Mouse (Mus musculus): ENCODE results near the gene Slc7a7. TPM values are rescaled to one million over a fixed set of nuclear protein-coding genes. Genes with fewer than 3 reads are reported as not detected.

Gene Slc7a7
- polyA plus RNA-seq, 1 experiment, result 1.6 TPM

GRCm38 (mm10) chr14:54433941-54434531, 16.5 kb upstream of the Slc7a7 start:
- H3K4me3 ChIP-seq (replicated peaks), result peak overlapping the region; percentile 38
- peaks cover 37% of the 10 kb centered on the region for H3K27me3 ChIP-seq (replicated peaks)
- peaks cover 55% of the 10 kb centered on the region for H3K4me1 ChIP-seq

GRCm38 (mm10) chr14:54432837-54433830, 15.6 kb upstream of the Slc7a7 start:
- H3K4me3 ChIP-seq (replicated peaks), result peak overlapping the region; percentile 86

More at GRCm38 (mm10) chr14:54433941-54434531, 16.5 kb upstream of the Slc7a7 start:
- TF ChIP-seq FLI1 (IDR thresholded peaks at IDR 0.05; ENCODE audit: low read length), result no peak
- TF ChIP-seq GATA1 (IDR thresholded peaks at IDR 0.05; ENCODE audit: borderline replicate concordance, low read length), result no peak
- peaks cover 13% of the 10 kb centered on the region; the same call in 1 of the 2 replicates for H3K9me3 ChIP-seq
- peaks cover 21% of the 10 kb centered on the region for H3K36me3 ChIP-seq (replicated peaks; ENCODE audit: low read length)

GRCm38 (mm10) chr14:54432078-54432836, 14.7 kb upstream of the Slc7a7 start:
- Histone ChIP-seq H3K36me3 (replicated peaks; ENCODE audit: low read length) (peaks cover 31% of the 10 kb centered on the region), H3K27me3 (replicated peaks) (peaks cover 27% of the 10 kb centered on the region), H3K4me1 (peaks cover 64% of the 10 kb centered on the region), H3K4me3 (replicated peaks) (peak overlapping the region; percentile 84), H3K9me3 (peaks cover 13% of the 10 kb centered on the region; the same call in 1 of the 2 replicates)
- TF ChIP-seq FLI1 (IDR thresholded peaks at IDR 0.05; ENCODE audit: low read length) (no peak), GATA1 (IDR thresholded peaks at IDR 0.05; ENCODE audit: borderline replicate concordance, low read length) (no peak)

More at GRCm38 (mm10) chr14:54432837-54433830, 15.6 kb upstream of the Slc7a7 start:
- TF ChIP-seq FLI1 (IDR thresholded peaks at IDR 0.05; ENCODE audit: low read length) (no peak), GATA1 (IDR thresholded peaks at IDR 0.05; ENCODE audit: borderline replicate concordance, low read length) (no peak)
- H3K4me1 ChIP-seq, result peaks cover 58% of the 10 kb centered on the region
- peaks cover 13% of the 10 kb centered on the region; the same call in 1 of the 2 replicates for H3K9me3 ChIP-seq
- peaks cover 28% of the 10 kb centered on the region for H3K36me3 ChIP-seq (replicated peaks; ENCODE audit: low read length)
- peaks cover 29% of the 10 kb centered on the region for H3K27me3 ChIP-seq (replicated peaks)

GRCm38 (mm10) chr14:54431334-54432077, 13.9 kb upstream of the Slc7a7 start, which contains the start of gene Mmp14:
Mmp14 (plus strand) TSS chr14:54431612.
- Histone ChIP-seq H3K4me3 (replicated peaks) (peak within 1 kb of the TSS; percentile 84), H3K4me1 (peaks cover 72% of the 10 kb centered on the region), H3K9me3 (peaks cover 13% of the 10 kb centered on the region; the same call in 1 of the 2 replicates), H3K27me3 (replicated peaks) (peaks cover 25% of the 10 kb centered on the region), H3K36me3 (replicated peaks; ENCODE audit: low read length) (peaks cover 31% of the 10 kb centered on the region)
- no peak for TF ChIP-seq GATA1 (IDR thresholded peaks at IDR 0.05; ENCODE audit: borderline replicate concordance, low read length)
- TF ChIP-seq FLI1 (IDR thresholded peaks at IDR 0.05; ENCODE audit: low read length), result no peak

- TF ChIP-seq GATA1 (IDR thresholded peaks at IDR 0.05; ENCODE audit: borderline replicate concordance, low read length) (no peak), FLI1 (IDR thresholded peaks at IDR 0.05; ENCODE audit: low read length) (no peak)
- peaks cover 31% of the 10 kb centered on the region for H3K36me3 ChIP-seq (replicated peaks; ENCODE audit: low read length)
- peaks cover 13% of the 10 kb centered on the region; the same call in 1 of the 2 replicates for H3K9me3 ChIP-seq
- peaks cover 25% of the 10 kb centered on the region for H3K27me3 ChIP-seq (replicated peaks)
- no peak overlapping the region for H3K4me3 ChIP-seq (replicated peaks)
- peaks cover 78% of the 10 kb centered on the region for H3K4me1 ChIP-seq
Measured at GRCm38 (mm10) chr14:54430406-54431145, 13.0 kb upstream of the Slc7a7 start.

GRCm38 (mm10) chr14:54429332-54430093, 11.9 kb upstream of the Slc7a7 start:
- Histone ChIP-seq H3K4me1 (peaks cover 83% of the 10 kb centered on the region), H3K4me3 (replicated peaks) (no peak overlapping the region), H3K27me3 (replicated peaks) (peaks cover 25% of the 10 kb centered on the region)

GRCm38 (mm10) chr14:54428421-54428820, 10.8 kb upstream of the Slc7a7 start:
- Histone ChIP-seq H3K9me3 (peaks cover 13% of the 10 kb centered on the region; the same call in 1 of the 2 replicates), H3K36me3 (replicated peaks; ENCODE audit: low read length) (peaks cover 31% of the 10 kb centered on the region), H3K4me3 (replicated peaks) (no peak overlapping the region), H3K4me1 (peaks cover 75% of the 10 kb centered on the region), H3K27me3 (replicated peaks) (peaks cover 25% of the 10 kb centered on the region)
- TF ChIP-seq FLI1 (IDR thresholded peaks at IDR 0.05; ENCODE audit: low read length) (no peak), GATA1 (IDR thresholded peaks at IDR 0.05; ENCODE audit: borderline replicate concordance, low read length) (no peak)

More at GRCm38 (mm10) chr14:54429332-54430093, 11.9 kb upstream of the Slc7a7 start:
- no peak for TF ChIP-seq FLI1 (IDR thresholded peaks at IDR 0.05; ENCODE audit: low read length)
- no peak for TF ChIP-seq GATA1 (IDR thresholded peaks at IDR 0.05; ENCODE audit: borderline replicate concordance, low read length)
- Histone ChIP-seq H3K36me3 (replicated peaks; ENCODE audit: low read length) (peaks cover 31% of the 10 kb centered on the region), H3K9me3 (peaks cover 13% of the 10 kb centered on the region; the same call in 1 of the 2 replicates)

Data from megakaryocyte, embryonic 14.5 days (primary cell).